Mouse (Mus musculus) c-Kit-positive CD71-positive TER-119-negative erythroid progenitor cells, embryonic 14.5 days (primary cell): ENCODE data around the gene Ube2e1.
"Not testable (repeated sequence)": the region's sequence is repeated elsewhere in the genome, so short reads cannot be mapped to it uniquely, and the experiment has no call there.

Experiments used
- DNase-seq: peaks from one replicate; pipeline ENCODE4 v3.0.0-alpha.2; 2013; ENCODE audit warnings: low read depth

The Ube2e1 gene

GRCm38 (mm10) chr14:18326968-18327672, 4.5 kb downstream of the Ube2e1 start:
- DNase-seq = no peak

GRCm38 (mm10) chr14:18317457-18318411, 13.9 kb downstream of the Ube2e1 start:
- no peak for DNase-seq

GRCm38 (mm10) chr14:18304165-18304564, 27.5 kb downstream of the Ube2e1 start:
- DNase-seq = no peak

GRCm38 (mm10) chr14:18303262-18303661, 28.4 kb downstream of the Ube2e1 start:
- no peak for DNase-seq

GRCm38 (mm10) chr14:18302750-18303149, 28.9 kb downstream of the Ube2e1 start:
- DNase-seq = no peak

- no peak for DNase-seq
Observed at GRCm38 (mm10) chr14:18301591-18301990, 30.1 kb downstream of the Ube2e1 start.

GRCm38 (mm10) chr14:18300676-18301075, 31.0 kb downstream of the Ube2e1 start:
- DNase-seq = peak; percentile 21

- no peak for DNase-seq
Observed at GRCm38 (mm10) chr14:18298874-18299273, 32.8 kb downstream of the Ube2e1 start.

- DNase-seq = no peak
Observed at GRCm38 (mm10) chr14:18297441-18297840, 34.2 kb downstream of the Ube2e1 start.

- DNase-seq = no peak
Observed at GRCm38 (mm10) chr14:18292578-18292977, 39.1 kb downstream of the Ube2e1 start.

GRCm38 (mm10) chr14:18292111-18292510, 39.5 kb downstream of the Ube2e1 start:
- DNase-seq = no peak

GRCm38 (mm10) chr14:18287391-18287790, 44.3 kb downstream of the Ube2e1 start:
- DNase-seq = no peak

- no peak for DNase-seq
Observed at GRCm38 (mm10) chr14:18286441-18286840, 45.2 kb downstream of the Ube2e1 start.

- DNase-seq = no peak
Observed at GRCm38 (mm10) chr14:18285476-18285875, 46.2 kb downstream of the Ube2e1 start.

- DNase-seq = no peak
Observed at GRCm38 (mm10) chr14:18284581-18284980, 47.1 kb downstream of the Ube2e1 start.

- DNase-seq = no peak
Observed at GRCm38 (mm10) chr14:18280375-18280774, 51.3 kb downstream of the Ube2e1 start.

- no peak for DNase-seq
Observed at GRCm38 (mm10) chr14:18274526-18274925, 57.1 kb downstream of the Ube2e1 start.

GRCm38 (mm10) chr14:18271666-18272065, 60.0 kb downstream of the Ube2e1 start:
- DNase-seq = peak; percentile 27

- DNase-seq = peak; percentile 98
Observed at GRCm38 (mm10) chr14:18270529-18271441, 60.9 kb downstream of the Ube2e1 start, which contains the start of the genes Nkiras1 and Rpl15. Gene Nkiras1 (plus strand): TSS chr14:18271136. Gene Rpl15 (minus strand): TSS chr14:18271391.

- not testable (repeated sequence) for DNase-seq
Observed at GRCm38 (mm10) chr14:18269947-18270528, 61.6 kb downstream of the Ube2e1 start.

GRCm38 (mm10) chr14:18263427-18263826, 68.2 kb downstream of the Ube2e1 start:
- DNase-seq = no peak
